Mouse (Mus musculus) MEL (cell line): Measurements from ENCODE around the gene Ddx28. TPM values are rescaled to one million over a fixed set of nuclear protein-coding genes. Genes with fewer than 3 reads are reported as not detected.

ENCODE experiments used
- DNase-seq: peaks from one replicate; pipeline ENCODE4 v3.0.0; 2011; ENCODE audit warnings: low read depth, low spot score
- H3K27ac ChIP-seq: 2 replicates; pipeline ENCODE4 v1.5.1; 2012; ENCODE audit warnings: low read depth, mild to moderate bottlenecking, control low read depth, low read length, moderate library complexity; ENCODE audit not compliant: control insufficient read depth
- H3K27me3 ChIP-seq, 2 experiments: fragments of 150-350 bp in 1 of 2; sonication (generic) in 1 of 2; 2 replicates each; pipeline ENCODE4 v1.6.1; 2012; ENCODE audit warnings: low read length in 2 of 2, mild to moderate bottlenecking in 2 of 2, improper control_type of control experiment in 1 of 2, moderate library complexity in 1 of 2; ENCODE audit not compliant: insufficient read depth in 2 of 2, control insufficient read depth in 1 of 2
- H3K36me3 ChIP-seq, 2 experiments: 2 replicates each; pipeline ENCODE4 v1.6.1; 2012 to 2014; ENCODE audit warnings: low read length in 2 of 2, improper control_type of control experiment in 1 of 2, inconsistent platforms in 1 of 2, mild to moderate bottlenecking in 1 of 2; ENCODE audit not compliant: insufficient read depth in 2 of 2, control insufficient read depth in 1 of 2
- H3K4me1 ChIP-seq, 2 experiments: fragments of 150-350 bp in 1 of 2; sonication (generic) in 1 of 2; 2 replicates each; pipeline ENCODE4 v1.6.1; 2012; ENCODE audit warnings: low read length in 2 of 2, improper control_type of control experiment in 1 of 2, mild to moderate bottlenecking in 1 of 2; ENCODE audit not compliant: insufficient read depth in 2 of 2, control insufficient read depth in 1 of 2
- H3K4me3 ChIP-seq, 2 experiments: fragments of 150-350 bp in 1 of 2; sonication (generic) in 1 of 2; 2 replicates each; pipeline ENCODE4 v1.5.1; 2012; ENCODE audit warnings: low read depth in 2 of 2, low read length in 2 of 2, mild to moderate bottlenecking in 2 of 2, moderate library complexity in 2 of 2, control low read depth in 1 of 2, improper control_type of control experiment in 1 of 2; ENCODE audit not compliant: control insufficient read depth in 1 of 2, insufficient read depth in 1 of 2
- H3K79me2 ChIP-seq: 2 replicates; pipeline ENCODE4 v1.6.1; 2012; ENCODE audit warnings: mild to moderate bottlenecking, low read length, moderate library complexity; ENCODE audit not compliant: control insufficient read depth, poor library complexity, insufficient read depth
- H3K9ac ChIP-seq: 2 replicates; pipeline ENCODE4 v1.6.1; 2012; ENCODE audit warnings: low read depth, mild to moderate bottlenecking, control low read depth, low read length, moderate library complexity; ENCODE audit not compliant: control insufficient read depth, poor library complexity, severe bottlenecking
- H3K9me3 ChIP-seq: fragments of 150-350 bp; sonication (generic); replicated peaks from 2 replicates; pipeline ENCODE4 v1.6.1; 2012; ENCODE audit warnings: mild to moderate bottlenecking, low read length, improper control_type of control experiment, moderate library complexity; ENCODE audit not compliant: insufficient read depth
- BHLHE40 ChIP-seq: IDR thresholded peaks from 2 replicates; pipeline ENCODE4 v1.6.1; 2012; ENCODE audit warnings: low read depth, mild to moderate bottlenecking, inconsistent platforms, low read length, improper control_type of control experiment, borderline replicate concordance
- CHD1 ChIP-seq: IDR thresholded peaks from 2 replicates; pipeline ENCODE4 v1.6.1; 2012; ENCODE audit warnings: low read depth, mild to moderate bottlenecking, inconsistent platforms, low read length, improper control_type of control experiment
- CHD2 ChIP-seq: IDR thresholded peaks from 2 replicates; pipeline ENCODE4 v1.6.1; 2011; ENCODE audit warnings: low read length, improper control_type of control experiment
- CTCF ChIP-seq, 3 experiments: IDR thresholded peaks in 2 of 3; conservative IDR thresholded peaks in 1 of 3; 2 replicates each; pipeline ENCODE4 v1.5.1; 2011 to 2012; ENCODE audit warnings: low read length in 3 of 3, low read depth in 2 of 3, mild to moderate bottlenecking in 2 of 3, improper control_type of control experiment in 1 of 3, inconsistent platforms in 1 of 3, mixed read lengths in 1 of 3, moderate library complexity in 1 of 3; ENCODE audit not compliant: control insufficient read depth in 1 of 3, insufficient read depth in 1 of 3, poor library complexity in 1 of 3, severe bottlenecking in 1 of 3
- EP300 ChIP-seq, 2 experiments: IDR thresholded peaks; 2 replicates each; pipeline ENCODE4 v1.6.1; 2011; ENCODE audit warnings: improper control_type of control experiment in 2 of 2, low read length in 2 of 2, low read depth in 1 of 2, mild to moderate bottlenecking in 1 of 2
- ETS1 ChIP-seq: IDR thresholded peaks from 2 replicates; pipeline ENCODE4 v1.6.1; 2012; ENCODE audit warnings: low read depth, mild to moderate bottlenecking, inconsistent platforms, low read length, improper control_type of control experiment, moderate library complexity
- GABPA ChIP-seq: IDR thresholded peaks from 2 replicates; pipeline ENCODE4 v1.6.1; 2012; ENCODE audit warnings: low read depth, mild to moderate bottlenecking, inconsistent platforms, low read length, improper control_type of control experiment, moderate library complexity
- GATA1 ChIP-seq: IDR thresholded peaks from 2 replicates; pipeline ENCODE4 v1.6.1; 2011; ENCODE audit warnings: low read depth, low read length, improper control_type of control experiment
- HCFC1 ChIP-seq: IDR thresholded peaks from 2 replicates; pipeline ENCODE4 v1.6.1; 2012; ENCODE audit warnings: low read depth, mild to moderate bottlenecking, inconsistent platforms, low read length, improper control_type of control experiment, moderate library complexity
- JUND ChIP-seq: IDR thresholded peaks from 2 replicates; pipeline ENCODE4 v1.6.1; 2011; ENCODE audit warnings: low read depth, mild to moderate bottlenecking, improper control_type of control experiment, low read length
- KAT2A ChIP-seq: conservative IDR thresholded peaks from 2 replicates; pipeline ENCODE4 v1.6.1; 2012; ENCODE audit warnings: low read depth, low read length, improper control_type of control experiment, inconsistent platforms
- MAFK ChIP-seq: IDR thresholded peaks from 2 replicates; pipeline ENCODE4 v1.6.1; 2011; ENCODE audit warnings: low read depth, mild to moderate bottlenecking, low read length, improper control_type of control experiment, borderline replicate concordance
- MAX ChIP-seq: IDR thresholded peaks from 2 replicates; pipeline ENCODE4 v1.6.1; 2011; ENCODE audit warnings: low read length, improper control_type of control experiment
- MAZ ChIP-seq: IDR thresholded peaks from 2 replicates; pipeline ENCODE4 v1.6.1; 2012; ENCODE audit warnings: low read depth, mild to moderate bottlenecking, inconsistent platforms, low read length, improper control_type of control experiment
- MEF2A ChIP-seq: IDR thresholded peaks from 2 replicates; pipeline ENCODE4 v1.6.1; 2014; ENCODE audit warnings: low read depth, mild to moderate bottlenecking, inconsistent platforms, low read length, improper control_type of control experiment; ENCODE audit not compliant: poor library complexity, insufficient replicate concordance, severe bottlenecking; ENCODE audit errors: extremely low read depth
- MXI1 ChIP-seq: IDR thresholded peaks from 2 replicates; pipeline ENCODE4 v1.6.1; 2011; ENCODE audit warnings: mild to moderate bottlenecking, low read depth, low read length, improper control_type of control experiment
- MYB ChIP-seq: IDR thresholded peaks from 2 replicates; pipeline ENCODE4 v1.6.1; 2011; ENCODE audit warnings: mild to moderate bottlenecking, low read depth, low read length, improper control_type of control experiment
- MYC ChIP-seq: IDR thresholded peaks from 2 replicates; pipeline ENCODE4 v1.6.1; 2011; ENCODE audit warnings: low read depth, mild to moderate bottlenecking, low read length, improper control_type of control experiment, moderate library complexity
- NELFE ChIP-seq: IDR thresholded peaks from 2 replicates; pipeline ENCODE4 v1.6.1; 2011; ENCODE audit warnings: low read depth, low read length, improper control_type of control experiment
- POLR2AphosphoS5 ChIP-seq: IDR thresholded peaks from 2 replicates; pipeline ENCODE4 v1.6.1; 2012; ENCODE audit warnings: low read depth, borderline replicate concordance, mild to moderate bottlenecking, inconsistent platforms, low read length, moderate library complexity, mixed read lengths
- RAD21 ChIP-seq: IDR thresholded peaks from 2 replicates; pipeline ENCODE4 v1.6.1; 2011; ENCODE audit warnings: mild to moderate bottlenecking, low read depth, low read length, improper control_type of control experiment
- RCOR1 ChIP-seq: IDR thresholded peaks from 2 replicates; pipeline ENCODE4 v1.6.1; 2012; ENCODE audit warnings: low read depth, mild to moderate bottlenecking, inconsistent platforms, low read length, improper control_type of control experiment
- SIN3A ChIP-seq: IDR thresholded peaks from 2 replicates; pipeline ENCODE4 v1.6.1; 2012; ENCODE audit warnings: low read length, improper control_type of control experiment, inconsistent platforms
- TAL1 ChIP-seq: IDR thresholded peaks from 2 replicates; pipeline ENCODE4 v1.6.1; 2012; ENCODE audit warnings: mild to moderate bottlenecking, inconsistent platforms, low read length, moderate library complexity, mixed read lengths
- TBP ChIP-seq: IDR thresholded peaks from 2 replicates; pipeline ENCODE4 v1.8.0; 2011; ENCODE audit warnings: low read depth, low read length, improper control_type of control experiment
- TCF12 ChIP-seq: IDR thresholded peaks from 2 replicates; pipeline ENCODE4 v1.6.1; 2014; ENCODE audit warnings: low read depth, mild to moderate bottlenecking, inconsistent platforms, low read length, improper control_type of control experiment, moderate library complexity
- USF1 ChIP-seq: IDR thresholded peaks from 2 replicates; pipeline ENCODE4 v1.6.1; 2014; ENCODE audit warnings: low read depth, mild to moderate bottlenecking, inconsistent platforms, low read length, improper control_type of control experiment, moderate library complexity
- USF2 ChIP-seq, 2 experiments: IDR thresholded peaks; 2 replicates each; pipeline ENCODE4 v1.6.1; 2011 to 2012; ENCODE audit warnings: improper control_type of control experiment in 2 of 2, low read length in 2 of 2, borderline replicate concordance in 1 of 2, inconsistent platforms in 1 of 2, low read depth in 1 of 2, mild to moderate bottlenecking in 1 of 2; ENCODE audit not compliant: insufficient read depth in 1 of 2
- ZC3H11A ChIP-seq: IDR thresholded peaks from 2 replicates; pipeline ENCODE4 v1.6.1; 2012; ENCODE audit warnings: low read depth, mild to moderate bottlenecking, inconsistent platforms, low read length, improper control_type of control experiment
- ZMIZ1 ChIP-seq: IDR thresholded peaks from 2 replicates; pipeline ENCODE4 v1.6.1; 2012; ENCODE audit warnings: low read depth, mild to moderate bottlenecking, inconsistent platforms, low read length, improper control_type of control experiment, moderate library complexity
- polyA plus RNA-seq, 2 experiments: library from polyadenylated mRNA; stranded (reverse) in 1 of 2; unstranded in 1 of 2; fragments of >175 nt in 1 of 2; fragments of >200 nt in 1 of 2; gene quantifications; 2 replicates each; pipeline versions ENCODE4 v1.2.1 to v1.2.4; 2012; ENCODE audit warnings: low replicate concordance in 2 of 2, low read depth in 1 of 2; ENCODE audit not compliant: insufficient read length in 2 of 2, insufficient read depth in 1 of 2, missing spikeins in 1 of 2
- total RNA-seq: library from RNA; depleted of rRNA; stranded (reverse); fragments of 300-350 nt; gene quantifications from 2 replicates; pipeline ENCODE4 v1.2.3, GENCODE M21; 2012

The Ddx28 gene
- total and polyA plus RNA-seq, 3 experiments: 21.8 to 29.9 TPM; not detected in 1

DNA sequence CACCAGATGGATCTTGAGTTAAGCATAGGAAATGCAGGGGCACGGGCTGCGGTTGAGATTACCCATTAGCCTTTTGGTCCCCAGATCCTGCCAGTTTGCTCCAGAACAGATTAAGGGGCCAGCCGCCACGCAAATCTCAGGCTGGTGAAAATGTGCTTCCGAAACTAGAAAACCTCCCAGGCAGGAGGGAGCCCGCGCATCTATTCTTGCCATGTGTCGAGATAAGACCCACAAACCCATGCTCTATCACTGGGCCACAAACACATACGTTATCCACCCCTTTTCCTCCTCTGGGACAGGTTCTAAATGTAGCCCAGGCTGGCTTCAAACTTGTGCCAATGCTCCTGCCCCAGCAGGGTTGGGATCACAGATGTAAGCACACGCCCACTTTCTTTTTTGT is 50.1 kb downstream of the Ddx28 start:
- H3K27me3 ChIP-seq: no peaks in the 10 kb centered on the region
- no peak overlapping the region for H3K27ac ChIP-seq
- no peak overlapping the region for H3K9ac ChIP-seq
- peaks cover 4% of the 10 kb centered on the region in 2 experiments for H3K36me3 ChIP-seq
- peaks cover 3 to 23% of the 10 kb centered on the region in 2 experiments; a peak in 3 of 4 replicates for H3K4me1 ChIP-seq
- no peak overlapping the region for H3K4me3 ChIP-seq
- H3K79me2 ChIP-seq: peaks cover 20% of the 10 kb centered on the region
- no peaks in the 10 kb centered on the region for H3K9me3 ChIP-seq
- no peak for TF ChIP-seq KAT2A
- no peak for TF ChIP-seq SIN3A
- peak; percentile 63 for TF ChIP-seq RCOR1
- no peak for TF ChIP-seq TAL1
- TF ChIP-seq MEF2A: no peak
- no peak for TF ChIP-seq JUND
- no peak for TF ChIP-seq CHD1
- TF ChIP-seq NELFE: no peak
- no peak for TF ChIP-seq RAD21
- TF ChIP-seq MXI1: peak; percentile 54; the same call in 1 of the 2 replicates
- TF ChIP-seq CTCF (IDR thresholded peaks at IDR 0.05 in 2 of 3, conservative IDR thresholded peaks at IDR 0.05 in 1 of 3; ENCODE audit: control insufficient read depth in 1 of 3, insufficient read depth in 1 of 3, low read depth in 2 of 3, low read length in 3 of 3, poor library complexity in 1 of 3, severe bottlenecking in 1 of 3): no peak
- no peak for TF ChIP-seq MAX
- no peak for TF ChIP-seq TCF12
- TF ChIP-seq BHLHE40: no peak
- no peak for TF ChIP-seq USF1
- TF ChIP-seq ZC3H11A: no peak
- no peak for TF ChIP-seq HCFC1
- TF ChIP-seq POLR2AphosphoS5: no peak
- TF ChIP-seq TBP: no peak
- no peak for TF ChIP-seq ZMIZ1
- TF ChIP-seq MYB: no peak
- peak in 1 of 2 experiments; percentile 43; a peak in 1 of 4 replicates for TF ChIP-seq EP300 (IDR thresholded peaks at IDR 0.05; ENCODE audit: low read depth in 1 of 2, low read length in 2 of 2)
- no peak for TF ChIP-seq ETS1
- TF ChIP-seq, all 39 proteins: peak for 3
- DNase-seq: no peak

DNA sequence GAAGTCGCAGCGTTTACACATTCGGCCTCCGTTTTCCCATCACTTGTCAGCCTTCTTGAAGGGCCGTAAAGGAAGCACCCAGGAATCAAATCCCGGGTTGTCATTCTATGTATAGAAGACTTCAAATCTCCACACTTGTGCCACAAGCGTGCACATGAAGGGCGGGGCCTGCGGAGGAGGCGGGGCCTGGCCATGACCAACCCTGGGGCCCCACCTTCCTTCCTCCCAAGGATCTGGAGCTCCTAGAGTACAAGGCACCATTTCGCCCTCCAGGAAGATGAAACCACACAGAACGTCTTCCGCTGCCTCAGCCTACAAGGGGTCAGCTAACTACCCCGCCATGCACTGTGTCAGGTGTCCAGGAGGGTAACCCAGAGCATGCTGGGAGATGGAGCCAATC is 50.6 kb downstream of the Ddx28 start:
- Histone ChIP-seq H3K9ac (no peak overlapping the region), H3K36me3 (peaks cover 4% of the 10 kb centered on the region in 2 experiments)
- TF ChIP-seq GATA1: no peak
- no peak for TF ChIP-seq MYC
- no peak for TF ChIP-seq SIN3A
- no peak for TF ChIP-seq ZMIZ1
- TF ChIP-seq MAZ: no peak
- TF ChIP-seq MAFK: no peak
- TF ChIP-seq EP300 (IDR thresholded peaks at IDR 0.05; ENCODE audit: low read depth in 1 of 2, low read length in 2 of 2): no peak
- TF ChIP-seq CHD2: no peak
- TF ChIP-seq TBP: no peak
- TF ChIP-seq GABPA: no peak
- no peak for TF ChIP-seq KAT2A
- no peak for TF ChIP-seq MAX
- TF ChIP-seq ETS1: no peak
- TF ChIP-seq MYB: no peak
- TF ChIP-seq ZC3H11A: no peak
- no peak for TF ChIP-seq CTCF (IDR thresholded peaks at IDR 0.05 in 2 of 3, conservative IDR thresholded peaks at IDR 0.05 in 1 of 3; ENCODE audit: control insufficient read depth in 1 of 3, insufficient read depth in 1 of 3, low read depth in 2 of 3, low read length in 3 of 3, poor library complexity in 1 of 3, severe bottlenecking in 1 of 3)
- TF ChIP-seq RAD21: no peak
- no peak for TF ChIP-seq USF2 (IDR thresholded peaks at IDR 0.05; ENCODE audit: borderline replicate concordance in 1 of 2, insufficient read depth in 1 of 2, low read depth in 1 of 2, low read length in 2 of 2)
- no peak for TF ChIP-seq TAL1
- TF ChIP-seq, all 39 proteins: peak for 0
- Histone ChIP-seq H3K79me2 (peaks cover 20% of the 10 kb centered on the region), H3K27ac (no peak overlapping the region), H3K4me3 (no peak overlapping the region), H3K4me1 (peaks cover 3 to 23% of the 10 kb centered on the region in 2 experiments; a peak in 3 of 4 replicates), H3K27me3 (no peaks in the 10 kb centered on the region), H3K9me3 (no peaks in the 10 kb centered on the region)
- DNase-seq: no peak
